ENCODE assay signal across 12 mouse cellular contexts in the genomic region with DNA sequence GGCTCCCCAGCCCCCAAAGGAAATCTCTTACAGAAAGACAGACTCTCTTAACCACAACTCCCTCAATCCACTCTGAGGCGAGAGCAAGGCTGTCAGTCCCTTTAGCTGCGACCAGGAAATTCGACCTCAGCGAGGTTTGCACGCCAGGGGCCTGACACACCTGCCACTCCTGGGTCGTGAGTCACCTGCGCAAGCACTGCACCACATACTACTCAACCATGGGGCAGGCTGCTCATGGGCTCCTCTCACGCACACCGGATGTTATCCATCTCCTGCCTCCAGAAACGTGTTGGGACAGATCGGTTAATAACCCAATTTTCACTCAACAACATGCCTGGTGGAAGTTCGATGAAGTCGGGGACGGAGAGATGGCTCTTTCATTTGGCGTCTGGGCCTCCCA.
DNase-seq lines count a peak whose midpoint lies in the region; ATAC-seq lines count a peak whose summit lies in the region.
"Had no signal": no experiment of that assay in that cellular context is flagged by ENCODE, and none has a peak within 500 bp of the region (broad histone marks: within the 10 kb centered on the region; RNA-seq: fewer than 3 reads in every experiment).

No protein-coding gene starts in this region.

- H3K4me1 ChIP-seq in heart, embryonic 13.5 days, result peaks cover 6% of the 10 kb centered on the region
- H3K4me1 ChIP-seq in limb, embryonic 15.5 days, result peaks cover 31% of the 10 kb centered on the region

- 74% methylated on average over 15 of the region's 15 CpGs for WGBS in heart, embryonic 13.5 days
- WGBS in limb, embryonic 15.5 days, result 65% methylated on average over 15 of the region's 15 CpGs

- peaks cover 24% of the 10 kb centered on the region for H3K27me3 ChIP-seq in heart, embryonic 13.5 days (replicated peaks)
- peaks cover 7% of the 10 kb centered on the region; the same call in 1 of the 2 replicates for H3K27me3 ChIP-seq in limb, embryonic 15.5 days

- H3K36me3 ChIP-seq in heart, embryonic 13.5 days, result no peaks in the 10 kb centered on the region
- no peaks in the 10 kb centered on the region for H3K36me3 ChIP-seq in limb, embryonic 15.5 days

- H3K4me2 ChIP-seq in heart, embryonic 13.5 days, result peak overlapping the region; percentile 93
- H3K4me2 ChIP-seq in limb, embryonic 15.5 days, result peak overlapping the region; percentile 13; the same call in 1 of the 2 replicates

- H3K9ac ChIP-seq in heart, embryonic 13.5 days, result no peak overlapping the region
- no peak overlapping the region for H3K9ac ChIP-seq in limb, embryonic 15.5 days

- ATAC-seq in heart, embryonic 13.5 days (ENCODE audit: extremely low read depth, insufficient number of reproducible peaks, low FRiP score, low TSS enrichment), result no peak
- no peak for ATAC-seq in limb, embryonic 15.5 days (ENCODE audit: insufficient number of reproducible peaks, low FRiP score, low TSS enrichment, low read depth)

- H3K27ac ChIP-seq in heart, embryonic 13.5 days (replicated peaks), result no peak overlapping the region
- no peak overlapping the region for H3K27ac ChIP-seq in limb, embryonic 15.5 days
- H3K27ac ChIP-seq: kidney, postnatal 0 days had no signal

- H3K4me3 ChIP-seq in heart, embryonic 13.5 days, result peak overlapping the region; percentile 66; the same call in 1 of the 2 replicates
- H3K4me3 ChIP-seq in limb, embryonic 15.5 days, result peak overlapping the region; percentile 66; the same call in 1 of the 2 replicates

- H3K9me3 ChIP-seq in heart, embryonic 13.5 days, result no peaks in the 10 kb centered on the region
- H3K9me3 ChIP-seq in limb, embryonic 15.5 days, result no peaks in the 10 kb centered on the region

- no peak for DNase-seq in heart, adult 18-20 months
- peak; percentile 78 for DNase-seq in urinary bladder, postnatal 14 days (ENCODE audit: low spot score)
- no peak for DNase-seq in urinary bladder, postnatal 25 days (ENCODE audit: low spot score)
- DNase-seq in gastrocnemius, postnatal 4 days (ENCODE audit: low spot score in 2 of 2), result no peak
- no peak for DNase-seq in gastrocnemius, postnatal 14 days
- DNase-seq in MN1 (ENCODE audit: low spot score), result no peak
- DNase-seq: B cell, adult 2 months; lung, postnatal 36 days; thymus, postnatal 4 days had no signal

- intact Hi-C loops in gastrocnemius, postnatal 14 days (cut with DNase I; ENCODE audit: low total_unique reads), result no loop called here
